Mouse (Mus musculus): ENCODE measurements at regions not wholly inside any gene's neighbourhood (a gene's known extent, or its start where the extent isn't known, plus 50 kb on each side); places are given as distances from the start of the nearest gene placed in this dataset.

DNA sequence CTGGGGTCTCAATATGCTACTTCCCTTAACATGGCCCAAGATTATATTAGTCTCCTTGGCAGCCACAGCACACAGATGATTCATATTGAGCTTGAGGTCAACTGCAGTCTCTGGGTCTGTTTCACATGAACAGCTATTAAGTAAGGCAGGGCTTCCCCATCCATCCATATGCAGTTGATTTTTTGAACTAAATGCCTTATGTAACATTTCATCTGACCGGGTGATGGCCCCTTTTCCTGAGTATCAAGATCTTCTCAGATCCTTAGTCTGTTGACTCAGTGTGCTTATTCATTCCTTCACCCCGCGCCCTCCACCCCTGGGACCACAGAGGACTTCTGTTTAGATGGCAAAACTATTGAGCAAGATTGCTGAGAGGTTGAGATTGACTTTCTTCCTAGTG, 202.7 kb downstream of the Cyp26b1 start:
- no peak for DNase-seq (ENCODE audit: low read depth, low spot score)

DNA sequence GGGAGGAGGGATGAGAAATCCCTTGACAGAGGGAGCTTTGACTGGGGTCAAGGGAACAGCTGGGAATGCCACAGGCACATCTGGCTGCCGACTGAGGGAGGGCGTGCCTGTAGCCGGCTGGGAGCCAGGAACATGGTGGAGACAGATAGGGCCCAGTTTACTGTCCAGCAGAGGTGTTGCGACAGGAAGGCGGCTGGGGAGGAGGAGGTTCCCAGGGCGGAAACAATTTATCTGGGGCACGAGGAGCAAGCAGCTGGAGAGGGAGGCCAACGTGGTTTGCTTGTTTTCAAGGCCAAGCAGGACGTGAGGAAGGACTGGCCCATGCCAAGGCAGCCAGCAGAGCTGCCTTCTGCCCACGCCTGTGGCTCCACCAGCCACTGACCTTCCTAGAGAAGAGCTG, 208.0 kb downstream of the Cyp26b1 start:
- peak; percentile 35 for DNase-seq (ENCODE audit: low read depth, low spot score)

DNA sequence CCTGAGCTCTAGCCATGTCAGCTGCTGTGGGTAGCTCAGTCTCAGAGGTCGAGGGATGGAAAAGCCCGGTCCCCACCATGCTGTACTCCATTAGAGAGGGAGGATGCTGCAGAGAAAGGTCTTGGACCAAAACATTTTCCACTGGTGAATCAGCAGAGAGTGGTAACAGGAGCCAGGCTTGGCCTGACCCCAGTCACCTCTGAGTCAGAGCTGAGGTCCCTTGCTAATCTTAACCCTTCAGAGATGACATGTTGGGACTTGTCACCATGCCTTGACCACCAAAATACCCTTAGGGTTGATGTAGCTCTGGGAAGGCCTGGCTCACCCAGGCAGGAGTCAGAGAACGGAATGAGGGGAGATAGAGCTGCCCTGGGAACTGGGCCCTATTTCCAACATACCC, 210.0 kb downstream of the Cyp26b1 start:
- no peak for DNase-seq (ENCODE audit: low read depth, low spot score)

GRCm38 (mm10) chr6:84383141-84383540, 210.6 kb downstream of the Cyp26b1 start:
- peak; percentile 51 for DNase-seq (ENCODE audit: low read depth, low spot score)

GRCm38 (mm10) chr6:84381571-84381970, 212.1 kb downstream of the Cyp26b1 start:
- DNase-seq (ENCODE audit: low read depth, low spot score) = no peak

- DNase-seq (ENCODE audit: low read depth, low spot score) = no peak
Measured at GRCm38 (mm10) chr6:84376666-84377065, 217.0 kb downstream of the Cyp26b1 start.

- DNase-seq (ENCODE audit: low read depth, low spot score) = peak; percentile 57
Measured at GRCm38 (mm10) chr6:84375498-84375897, 218.2 kb downstream of the Cyp26b1 start.

DNA sequence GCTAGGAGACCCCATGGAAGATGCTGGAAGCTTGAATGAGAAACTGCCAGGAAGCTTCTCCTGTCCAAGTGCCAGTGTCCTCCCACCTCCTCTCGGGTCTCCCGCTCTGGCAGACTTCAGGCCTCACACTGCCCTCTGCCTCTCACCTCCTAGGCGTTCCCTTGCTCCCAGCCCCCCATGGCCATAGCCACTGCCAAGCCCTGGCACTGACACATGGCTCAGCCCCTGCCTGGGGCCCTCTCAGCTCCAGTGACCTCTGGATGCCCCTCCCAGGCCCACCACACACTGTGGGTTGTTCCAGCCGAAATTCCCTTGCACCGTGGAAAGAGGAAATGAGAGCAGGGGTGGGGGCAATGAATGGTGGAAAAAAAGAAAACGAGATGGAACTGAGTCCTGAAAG, 227.3 kb downstream of the Cyp26b1 start:
- DNase-seq (ENCODE audit: low read depth, low spot score) = no peak

GRCm38 (mm10) chr6:84365914-84366313, 227.8 kb downstream of the Cyp26b1 start:
- no peak for DNase-seq (ENCODE audit: low read depth, low spot score)

GRCm38 (mm10) chr6:84364964-84365363, 228.7 kb downstream of the Cyp26b1 start:
- no peak for DNase-seq (ENCODE audit: low read depth, low spot score)

- no peak for DNase-seq (ENCODE audit: low read depth, low spot score)
Measured at GRCm38 (mm10) chr6:84362331-84362730, 231.4 kb downstream of the Cyp26b1 start.

GRCm38 (mm10) chr6:84357911-84358310, 235.8 kb downstream of the Cyp26b1 start:
- no peak for DNase-seq (ENCODE audit: low read depth, low spot score)

GRCm38 (mm10) chr6:84353425-84354220, 240.1 kb downstream of the Cyp26b1 start:
- DNase-seq (ENCODE audit: low read depth, low spot score) = no peak

DNA sequence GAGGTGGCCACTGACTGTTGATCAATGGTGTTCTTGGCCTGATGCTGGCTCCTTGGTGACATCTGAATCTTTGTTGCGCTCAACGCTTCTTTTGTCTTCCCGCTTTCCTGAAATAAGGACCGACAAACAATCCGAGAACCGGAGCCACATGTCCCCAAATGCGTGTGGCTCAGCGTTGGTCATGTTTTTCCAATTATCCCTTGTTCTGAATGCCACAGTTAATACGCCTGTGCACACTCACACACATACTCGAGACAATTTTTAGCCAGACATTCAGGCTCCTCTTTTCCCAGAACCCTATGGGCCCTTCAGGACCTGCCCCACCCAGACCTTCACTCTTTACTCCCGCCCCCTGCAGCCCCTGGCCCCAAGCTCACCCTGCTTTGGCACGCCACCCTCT, 248.8 kb downstream of the Cyp26b1 start:
- no peak for DNase-seq (ENCODE audit: low read depth, low spot score)

DNA sequence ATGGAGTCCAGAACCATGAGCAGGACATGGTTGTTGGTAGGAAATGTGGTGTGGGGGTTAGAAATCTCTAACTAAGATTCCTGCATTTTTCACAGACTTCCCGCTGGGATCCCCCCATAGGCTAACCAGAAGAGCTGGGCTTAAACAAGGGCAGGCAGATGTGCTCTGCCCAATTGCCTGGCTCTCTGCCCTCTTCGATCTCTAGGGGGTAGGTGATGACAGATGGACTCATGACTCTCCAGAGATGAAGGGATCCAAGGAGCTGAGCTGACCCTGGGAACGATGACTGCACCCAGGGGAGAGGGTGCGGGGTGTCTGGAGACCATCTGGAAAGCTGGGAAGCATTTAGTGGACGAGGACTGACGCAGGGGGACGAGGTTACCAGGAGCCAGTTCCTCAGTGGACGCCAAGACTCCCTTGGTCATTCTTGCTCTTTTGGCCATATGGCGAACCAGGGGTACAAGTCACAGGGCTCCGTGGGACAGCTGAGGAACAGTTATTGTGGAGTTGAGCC, 260.0 kb downstream of the Cyp26b1 start:
- DNase-seq (ENCODE audit: low read depth, low spot score) = no peak

DNA sequence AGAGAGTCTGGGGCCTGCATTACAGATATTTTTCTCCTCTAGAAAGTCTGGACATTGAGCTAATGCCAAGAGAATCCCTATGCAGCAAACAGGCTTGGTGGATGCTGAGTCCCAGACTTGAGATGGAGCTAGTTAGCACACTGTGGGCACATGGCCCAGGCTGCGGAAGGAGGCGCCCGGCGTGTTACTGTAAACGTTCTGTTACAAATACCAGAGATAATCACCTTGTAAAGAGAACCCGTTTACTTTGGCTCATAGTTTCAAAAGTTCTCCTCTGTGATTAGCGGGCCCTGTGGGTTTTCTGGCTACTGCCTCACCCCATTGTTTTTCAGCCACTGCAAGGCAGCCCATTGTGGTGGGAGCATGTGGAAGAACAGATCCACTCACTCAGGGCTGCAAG, 264.6 kb downstream of the Cyp26b1 start:
- DNase-seq (ENCODE audit: low read depth, low spot score) = no peak

GRCm38 (mm10) chr6:84328030-84328390, 265.7 kb downstream of the Cyp26b1 start:
- no peak for DNase-seq (ENCODE audit: low read depth, low spot score)

GRCm38 (mm10) chr6:84327306-84328029, 266.2 kb downstream of the Cyp26b1 start:
- DNase-seq (ENCODE audit: low read depth, low spot score) = no peak

GRCm38 (mm10) chr6:84325384-84326114, 268.2 kb downstream of the Cyp26b1 start:
- no peak for DNase-seq (ENCODE audit: low read depth, low spot score)

DNA sequence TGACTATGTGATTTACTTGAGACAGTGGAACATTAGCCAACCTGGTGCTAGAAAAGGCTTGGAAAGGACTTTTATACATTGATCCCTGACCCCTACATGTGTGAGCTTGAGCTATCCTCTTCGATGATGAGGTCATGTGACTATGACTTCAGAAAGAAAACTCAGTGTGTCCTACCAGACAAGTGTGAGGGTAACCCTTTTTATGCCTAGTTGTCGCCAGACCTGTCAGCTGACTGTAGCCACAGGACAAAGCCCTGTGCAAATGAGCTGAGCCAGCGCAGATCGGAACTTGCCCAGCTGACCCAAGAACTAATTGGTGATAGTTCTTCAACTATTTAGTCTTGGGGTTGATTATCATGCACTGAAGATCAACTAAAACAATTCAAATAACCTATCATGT, 269.5 kb downstream of the Cyp26b1 start:
- DNase-seq (ENCODE audit: low read depth, low spot score) = no peak

- no peak for DNase-seq (ENCODE audit: low read depth, low spot score)
Measured at GRCm38 (mm10) chr6:84322528-84322927, 271.2 kb downstream of the Cyp26b1 start.

- peak; percentile 47 for DNase-seq (ENCODE audit: low read depth, low spot score)
Measured at GRCm38 (mm10) chr6:84320586-84320985, 273.1 kb downstream of the Cyp26b1 start.

Measured in brain, adult 2 months (tissue).